Mouse (Mus musculus): ENCODE results near the gene Hbb-bs.
"Not testable (repeated sequence)": the region's sequence is repeated elsewhere in the genome, so short reads cannot be mapped to it uniquely, and the experiment has no call there.

The Hbb-bs gene

GRCm38 (mm10) chr7:103827808-103828207 is at the start of gene Hbb-bs:
TSS of gene Hbb-bs (minus strand) at chr7:103828096.
- no peak for DNase-seq (ENCODE audit: low read depth, low spot score)

DNA sequence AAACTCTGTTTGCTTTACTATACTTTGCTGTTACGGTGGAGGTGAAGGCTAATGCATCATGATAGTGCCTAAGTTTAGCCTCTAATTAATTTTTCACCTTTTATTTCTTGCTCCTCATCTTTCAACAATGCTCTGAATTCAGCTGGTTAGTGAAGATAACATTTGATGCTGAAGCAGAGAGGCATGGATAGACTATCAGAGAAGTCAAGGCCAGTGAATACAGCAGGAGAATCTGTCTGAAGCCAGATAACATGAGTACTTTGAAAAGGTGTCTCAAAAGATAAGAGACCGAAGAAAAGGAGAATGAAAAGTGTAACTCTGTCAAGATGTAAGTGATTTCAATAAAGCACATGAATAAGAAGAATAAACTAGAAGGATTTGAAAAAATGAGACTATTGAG is 49.2 kb upstream of the Hbb-bs start:
- no peak for DNase-seq (ENCODE audit: low read depth, low spot score)

GRCm38 (mm10) chr7:103874451-103874850 is 46.6 kb upstream of the Hbb-bs start:
- no peak for DNase-seq (ENCODE audit: low read depth, low spot score)

- DNase-seq (ENCODE audit: low read depth, low spot score) = no peak
Measured at GRCm38 (mm10) chr7:103873064-103873463, 45.2 kb upstream of the Hbb-bs start.

GRCm38 (mm10) chr7:103870667-103871066 is 42.8 kb upstream of the Hbb-bs start:
- no peak for DNase-seq (ENCODE audit: low read depth, low spot score)

GRCm38 (mm10) chr7:103865716-103866115 is 37.8 kb upstream of the Hbb-bs start:
- DNase-seq (ENCODE audit: low read depth, low spot score) = no peak

DNA sequence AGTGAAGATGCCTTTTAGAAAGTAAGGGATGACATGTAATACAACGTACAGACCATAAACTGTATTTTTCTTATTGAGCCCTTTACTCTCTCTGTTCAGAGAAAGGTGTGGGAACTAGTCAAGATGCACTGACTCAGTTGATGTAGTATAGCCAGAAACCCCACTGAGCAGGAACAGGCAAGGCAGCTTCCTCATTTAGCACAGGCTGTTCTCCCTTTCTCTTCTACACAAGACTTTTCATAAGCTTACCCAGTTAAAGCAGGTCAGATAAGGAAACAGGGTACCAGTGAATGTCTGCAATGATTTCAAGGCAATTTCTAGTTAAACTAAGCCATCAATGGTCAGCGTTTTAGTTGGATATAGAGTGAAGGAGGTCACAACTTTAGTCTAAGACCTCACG is 33.6 kb upstream of the Hbb-bs start:
- no peak for DNase-seq (ENCODE audit: low read depth, low spot score)

- peak; percentile 25 for DNase-seq (ENCODE audit: low read depth, low spot score)
Measured at GRCm38 (mm10) chr7:103860855-103861254, 33.0 kb upstream of the Hbb-bs start.

GRCm38 (mm10) chr7:103859076-103859475 is 31.2 kb upstream of the Hbb-bs start:
- no peak for DNase-seq (ENCODE audit: low read depth, low spot score)

DNA sequence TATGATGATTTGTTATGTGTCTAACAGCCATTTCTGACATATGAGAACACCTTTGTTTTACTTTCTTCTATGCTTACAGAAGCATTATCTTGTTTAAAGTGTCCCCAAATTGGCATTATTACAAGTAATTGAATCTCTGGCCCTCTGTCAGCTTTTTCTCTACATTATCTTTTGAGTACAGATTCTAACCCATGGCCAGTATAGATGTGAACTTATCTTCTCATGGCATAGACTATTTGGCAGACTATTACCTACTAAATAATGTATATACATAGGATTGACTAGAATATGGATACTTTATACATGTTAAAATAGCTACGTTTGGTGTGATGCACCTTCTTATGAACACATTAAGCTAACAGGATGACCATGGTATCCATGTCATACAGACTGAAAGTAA is 26.8 kb upstream of the Hbb-bs start:
- DNase-seq (ENCODE audit: low read depth, low spot score) = no peak

- no peak for DNase-seq (ENCODE audit: low read depth, low spot score)
Measured at GRCm38 (mm10) chr7:103853090-103853489, 25.2 kb upstream of the Hbb-bs start, which contains the start of gene Hbb-y. TSS of gene Hbb-y (minus strand) at chr7:103853216.

DNA sequence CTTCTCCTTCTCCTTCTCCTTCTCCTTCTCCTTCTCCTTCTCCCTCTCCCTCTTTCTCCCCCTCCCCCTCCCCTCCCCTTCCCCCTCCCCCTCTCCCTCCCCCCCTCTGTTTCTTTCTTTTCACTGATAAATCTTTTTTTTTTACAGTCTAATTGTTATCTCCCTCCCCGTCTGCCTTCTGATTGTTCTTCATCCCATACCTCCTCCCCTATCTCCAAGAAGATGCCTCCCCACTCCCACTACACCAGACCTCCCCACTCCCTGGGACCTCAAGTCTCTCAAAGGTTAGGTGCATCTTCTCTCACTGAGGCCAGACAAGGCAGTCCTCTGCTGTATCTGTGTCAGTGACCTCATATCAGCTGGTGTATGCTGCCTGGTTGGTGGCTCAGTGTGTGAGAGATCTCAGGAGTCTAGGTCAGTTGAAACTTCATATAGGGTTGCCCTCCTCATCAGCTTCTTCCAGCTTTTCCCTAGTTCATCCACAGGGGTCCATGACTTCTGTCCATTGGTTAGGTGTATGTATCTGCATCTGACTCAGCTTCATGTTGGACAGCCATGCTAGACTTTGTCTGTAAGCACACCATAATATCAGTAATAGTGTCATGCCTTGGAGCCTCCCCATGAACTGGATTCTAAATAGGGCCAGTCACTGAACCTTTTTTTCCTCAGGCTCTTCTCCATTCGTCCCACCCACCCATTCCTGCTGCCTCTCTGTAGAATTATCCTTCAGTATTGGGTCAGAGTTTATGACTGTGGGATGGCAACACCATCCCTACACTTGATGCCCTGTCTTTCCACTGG is 16.8 kb upstream of the Hbb-bs start:
- no peak for DNase-seq (ENCODE audit: low read depth, low spot score)

DNA sequence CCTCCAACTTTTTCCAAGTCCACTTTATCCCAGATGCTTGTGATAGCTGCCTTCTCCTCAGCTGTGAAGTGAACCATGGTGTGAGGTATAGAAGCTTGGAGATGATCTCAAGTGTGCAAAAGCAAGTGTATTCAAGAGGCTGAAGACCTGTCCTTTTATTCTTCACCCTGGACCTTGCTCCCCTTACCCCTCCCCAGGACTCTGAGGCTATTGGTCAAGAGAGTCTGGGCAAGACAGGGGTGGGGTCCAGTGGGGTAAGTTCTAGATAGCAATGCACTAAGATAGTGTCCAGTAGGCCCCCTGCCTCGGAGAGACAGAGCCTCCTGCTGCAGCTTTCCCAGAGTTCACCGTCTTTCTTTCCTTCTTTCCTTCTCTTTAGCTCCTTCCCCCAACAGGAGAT is 15.1 kb upstream of the Hbb-bs start, which contains the start of gene Hbb-bh1:
Gene Hbb-bh1 (minus strand): TSS at position 131 of the 400 bp plus-strand sequence.
- no peak for DNase-seq (ENCODE audit: low read depth, low spot score)

- no peak for DNase-seq (ENCODE audit: low read depth, low spot score)
Measured at GRCm38 (mm10) chr7:103840268-103840667, 12.4 kb upstream of the Hbb-bs start, which contains the start of gene Hbb-bh2. TSS of gene Hbb-bh2 (minus strand) at chr7:103840520.

- DNase-seq (ENCODE audit: low read depth, low spot score) = not testable (repeated sequence)
Measured at GRCm38 (mm10) chr7:103827139-103827538, 757 bp downstream of the Hbb-bs start.

GRCm38 (mm10) chr7:103826255-103826887 is 1.5 kb downstream of the Hbb-bs start:
- DNase-seq (ENCODE audit: low read depth, low spot score) = no peak

- no peak for DNase-seq (ENCODE audit: low read depth, low spot score)
Measured at GRCm38 (mm10) chr7:103825536-103826254, 2.2 kb downstream of the Hbb-bs start.

DNA sequence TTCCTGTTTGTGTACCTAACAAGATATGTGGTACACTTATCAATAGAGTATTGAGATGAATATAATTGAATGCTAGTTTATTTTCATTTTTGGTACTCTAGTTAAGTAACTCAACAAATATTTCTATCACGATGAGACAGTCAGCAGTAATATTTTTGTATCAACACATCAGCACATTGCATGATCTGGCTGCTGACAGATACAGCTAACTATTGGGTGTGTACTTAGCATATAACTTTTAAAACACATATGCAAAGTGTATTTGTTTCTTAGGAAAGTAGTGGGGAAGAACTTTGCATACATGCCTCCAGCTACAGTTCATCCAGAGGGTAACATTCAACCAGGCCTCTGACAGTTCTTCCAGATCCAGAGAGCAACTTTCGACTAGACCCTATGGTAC is 3.3 kb downstream of the Hbb-bs start:
- DNase-seq (ENCODE audit: low read depth, low spot score) = no peak

GRCm38 (mm10) chr7:103815085-103815484 is 12.8 kb downstream of the Hbb-bs start:
- not testable (repeated sequence) for DNase-seq (ENCODE audit: low read depth, low spot score)

DNA sequence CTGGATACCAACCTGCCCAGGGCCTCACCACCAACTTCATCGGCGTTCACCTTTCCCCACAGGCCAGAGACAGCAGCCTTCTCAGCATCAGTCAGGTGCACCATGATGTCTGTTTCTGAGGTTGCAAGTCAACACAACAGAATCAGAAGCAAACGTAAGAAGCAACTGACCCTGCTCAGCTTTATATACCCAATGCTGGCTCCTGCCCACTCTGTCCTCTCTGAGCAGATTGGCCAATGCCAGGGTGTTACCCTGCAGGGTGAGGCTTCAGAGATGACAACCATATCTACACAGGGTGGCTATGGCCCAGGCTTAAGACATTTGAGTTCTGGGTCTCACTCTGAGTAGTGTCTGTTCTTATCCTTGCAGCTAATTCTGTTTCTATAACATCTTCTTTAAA is 14.1 kb downstream of the Hbb-bs start, which contains the start of gene Hbb-bt:
Gene Hbb-bt (minus strand): TSS at position 231 of the 400 bp plus-strand sequence.
- DNase-seq (ENCODE audit: low read depth, low spot score) = no peak

GRCm38 (mm10) chr7:103813152-103813551 is 14.7 kb downstream of the Hbb-bs start:
- not testable (repeated sequence) for DNase-seq (ENCODE audit: low read depth, low spot score)

- no peak for DNase-seq (ENCODE audit: low read depth, low spot score)
Measured at GRCm38 (mm10) chr7:103812174-103812573, 15.7 kb downstream of the Hbb-bs start.
